Mouse (Mus musculus): ENCODE data around the gene Gigyf1. TPM values are rescaled to one million over a fixed set of nuclear protein-coding genes. Genes with fewer than 3 reads are reported as not detected.

The Gigyf1 gene
- polyA plus RNA-seq, 1 experiment = 24.4 TPM

DNA sequence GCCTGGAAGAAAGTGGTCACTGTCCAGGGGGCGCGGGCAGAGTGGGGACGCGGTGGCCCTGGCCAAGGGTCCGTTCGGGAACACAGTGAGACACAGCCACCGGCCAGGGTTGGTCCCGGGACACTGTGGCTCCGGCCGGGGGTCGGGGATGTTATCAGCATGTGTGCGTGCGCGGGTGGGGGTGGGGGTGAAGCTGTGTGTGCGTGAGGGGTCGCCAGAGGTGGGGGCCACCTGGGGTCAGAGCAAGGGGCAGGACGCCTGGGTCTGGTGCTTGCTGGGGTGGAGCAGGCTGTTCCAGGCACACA is 32.5 kb upstream of the Gigyf1 start:
- Histone ChIP-seq H3K4me1 (ENCODE audit: control insufficient read depth, insufficient read depth, low read length) (no peaks in the 10 kb centered on the region), H3K36me3 (ENCODE audit: control insufficient read depth, insufficient read depth, low read length) (no peaks in the 10 kb centered on the region), H3K27ac (ENCODE audit: insufficient read depth, low read depth, low read length) (no peak overlapping the region), H3K4me3 (ENCODE audit: insufficient read depth, low read depth, low read length) (no peak overlapping the region), H3K27me3 (replicated peaks; ENCODE audit: control insufficient read depth, insufficient read depth, low read length) (no peaks in the 10 kb centered on the region)
- no peak for DNase-seq
- TF ChIP-seq CTCF (conservative IDR thresholded peaks at IDR 0.05; ENCODE audit: insufficient read depth, insufficient read length, low read depth, low read length) (no peak), POLR2A (IDR thresholded peaks at IDR 0.05; ENCODE audit: low read depth, low read length) (no peak)
- WGBS = 6% methylated on average over 17 of the region's 17 CpGs

DNA sequence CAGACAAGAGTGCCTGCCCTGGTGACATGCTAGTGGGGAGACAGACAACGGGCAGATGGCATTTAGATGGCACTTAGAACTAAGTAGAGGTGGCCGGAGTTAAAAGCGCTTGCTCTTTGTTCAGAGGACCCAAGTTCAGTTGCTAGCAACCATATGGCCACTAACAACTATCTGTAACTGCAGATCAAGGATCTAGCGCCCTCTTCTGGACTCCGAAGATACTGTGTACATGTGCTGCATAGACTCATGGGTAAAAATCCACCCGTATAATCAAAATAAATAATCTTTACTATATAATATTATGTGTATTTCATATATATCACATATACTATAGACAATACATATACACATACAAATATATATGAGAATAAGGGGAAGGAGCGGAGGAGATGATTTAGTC is 30.7 kb upstream of the Gigyf1 start:
- TF ChIP-seq CTCF (conservative IDR thresholded peaks at IDR 0.05; ENCODE audit: insufficient read depth, insufficient read length, low read depth, low read length) = no peak
- no peak for TF ChIP-seq POLR2A (IDR thresholded peaks at IDR 0.05; ENCODE audit: low read depth, low read length)
- no peak overlapping the region for H3K4me3 ChIP-seq (ENCODE audit: insufficient read depth, low read depth, low read length)
- no peaks in the 10 kb centered on the region for H3K4me1 ChIP-seq (ENCODE audit: control insufficient read depth, insufficient read depth, low read length)
- no peak overlapping the region for H3K27ac ChIP-seq (ENCODE audit: insufficient read depth, low read depth, low read length)
- no peak for DNase-seq
- H3K36me3 ChIP-seq (ENCODE audit: control insufficient read depth, insufficient read depth, low read length) = no peaks in the 10 kb centered on the region
- WGBS = 87% methylated on average over 7 of the region's 7 CpGs
- H3K27me3 ChIP-seq (replicated peaks; ENCODE audit: control insufficient read depth, insufficient read depth, low read length) = no peaks in the 10 kb centered on the region

DNA sequence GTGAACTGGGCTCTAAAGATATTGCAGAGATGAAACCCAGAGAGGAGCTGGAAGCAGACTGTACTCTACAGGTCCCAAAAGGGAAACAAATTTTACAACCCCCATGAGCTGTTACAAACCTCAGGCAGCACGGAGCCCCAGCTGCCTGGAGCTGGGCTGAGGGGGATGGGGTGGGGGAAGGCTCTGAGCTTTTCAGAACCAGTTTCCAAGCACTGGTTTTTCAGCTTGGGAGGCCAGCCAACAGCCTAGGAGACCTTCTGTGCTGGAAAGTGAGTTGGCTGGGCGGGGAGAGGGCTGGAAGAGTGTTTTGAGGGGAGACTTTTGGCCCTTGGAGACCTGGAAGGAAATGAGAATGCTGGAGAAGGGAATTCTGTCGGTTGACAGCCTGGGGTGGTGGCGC is 26.8 kb upstream of the Gigyf1 start:
- H3K4me1 ChIP-seq (ENCODE audit: control insufficient read depth, insufficient read depth, low read length) = no peaks in the 10 kb centered on the region
- no peak overlapping the region for H3K4me3 ChIP-seq (ENCODE audit: insufficient read depth, low read depth, low read length)
- TF ChIP-seq POLR2A (IDR thresholded peaks at IDR 0.05; ENCODE audit: low read depth, low read length) (no peak), CTCF (conservative IDR thresholded peaks at IDR 0.05; ENCODE audit: insufficient read depth, insufficient read length, low read depth, low read length) (no peak)
- H3K36me3 ChIP-seq (ENCODE audit: control insufficient read depth, insufficient read depth, low read length) = no peaks in the 10 kb centered on the region
- no peak overlapping the region for H3K27ac ChIP-seq (ENCODE audit: insufficient read depth, low read depth, low read length)
- no peaks in the 10 kb centered on the region for H3K27me3 ChIP-seq (replicated peaks; ENCODE audit: control insufficient read depth, insufficient read depth, low read length)
- peak; percentile 67 for DNase-seq
- WGBS = 43% methylated on average over 4 of the region's 4 CpGs

DNA sequence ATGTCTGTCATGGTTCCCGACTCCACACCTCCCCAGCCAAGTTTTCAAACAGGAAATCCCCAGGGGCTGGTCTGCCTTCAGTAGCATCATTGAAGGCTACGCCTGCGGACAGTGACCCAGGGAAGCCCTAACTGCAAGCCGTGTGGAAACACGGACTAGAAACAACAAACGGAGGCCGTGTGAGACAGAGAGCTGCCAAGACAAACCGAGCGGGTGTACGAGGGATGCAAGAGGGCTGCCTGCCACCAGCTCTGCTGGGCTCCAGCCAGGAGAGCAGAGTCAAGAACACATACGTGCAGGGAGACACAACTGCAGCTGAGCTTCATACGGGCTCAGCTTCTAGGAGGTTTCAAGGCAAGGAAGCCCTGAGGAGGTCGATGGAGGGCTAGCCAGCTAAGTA is 24.5 kb upstream of the Gigyf1 start:
- no peak overlapping the region for H3K4me3 ChIP-seq (ENCODE audit: insufficient read depth, low read depth, low read length)
- H3K27me3 ChIP-seq (replicated peaks; ENCODE audit: control insufficient read depth, insufficient read depth, low read length) = no peaks in the 10 kb centered on the region
- 40% methylated on average over 13 of the region's 13 CpGs for WGBS
- no peak overlapping the region for H3K27ac ChIP-seq (ENCODE audit: insufficient read depth, low read depth, low read length)
- no peaks in the 10 kb centered on the region for H3K4me1 ChIP-seq (ENCODE audit: control insufficient read depth, insufficient read depth, low read length)
- no peak for TF ChIP-seq POLR2A (IDR thresholded peaks at IDR 0.05; ENCODE audit: low read depth, low read length)
- TF ChIP-seq CTCF (conservative IDR thresholded peaks at IDR 0.05; ENCODE audit: insufficient read depth, insufficient read length, low read depth, low read length) = no peak
- no peak for DNase-seq
- no peaks in the 10 kb centered on the region for H3K36me3 ChIP-seq (ENCODE audit: control insufficient read depth, insufficient read depth, low read length)

DNA sequence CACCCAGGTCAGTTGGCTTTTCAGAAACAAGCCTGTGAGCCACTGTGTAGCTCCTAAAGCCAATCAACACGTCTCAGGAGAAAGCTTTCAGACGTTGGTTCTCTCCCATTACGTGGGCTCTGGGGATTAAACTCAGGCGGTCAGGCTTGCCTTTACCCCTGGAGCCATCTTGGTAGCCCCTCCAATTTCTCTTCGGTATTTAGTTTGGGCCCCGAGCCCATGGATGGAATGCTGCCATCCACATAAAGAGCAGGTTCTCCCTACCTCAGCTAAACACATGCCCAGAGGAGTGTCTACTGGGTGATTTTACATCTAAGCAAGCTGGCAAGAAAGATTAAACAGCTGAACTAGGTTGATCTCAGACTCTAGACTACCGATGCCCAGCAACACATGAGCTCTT is 18.2 kb upstream of the Gigyf1 start:
- 88% methylated on average over 7 of the region's 7 CpGs for WGBS
- no peak for DNase-seq

DNA sequence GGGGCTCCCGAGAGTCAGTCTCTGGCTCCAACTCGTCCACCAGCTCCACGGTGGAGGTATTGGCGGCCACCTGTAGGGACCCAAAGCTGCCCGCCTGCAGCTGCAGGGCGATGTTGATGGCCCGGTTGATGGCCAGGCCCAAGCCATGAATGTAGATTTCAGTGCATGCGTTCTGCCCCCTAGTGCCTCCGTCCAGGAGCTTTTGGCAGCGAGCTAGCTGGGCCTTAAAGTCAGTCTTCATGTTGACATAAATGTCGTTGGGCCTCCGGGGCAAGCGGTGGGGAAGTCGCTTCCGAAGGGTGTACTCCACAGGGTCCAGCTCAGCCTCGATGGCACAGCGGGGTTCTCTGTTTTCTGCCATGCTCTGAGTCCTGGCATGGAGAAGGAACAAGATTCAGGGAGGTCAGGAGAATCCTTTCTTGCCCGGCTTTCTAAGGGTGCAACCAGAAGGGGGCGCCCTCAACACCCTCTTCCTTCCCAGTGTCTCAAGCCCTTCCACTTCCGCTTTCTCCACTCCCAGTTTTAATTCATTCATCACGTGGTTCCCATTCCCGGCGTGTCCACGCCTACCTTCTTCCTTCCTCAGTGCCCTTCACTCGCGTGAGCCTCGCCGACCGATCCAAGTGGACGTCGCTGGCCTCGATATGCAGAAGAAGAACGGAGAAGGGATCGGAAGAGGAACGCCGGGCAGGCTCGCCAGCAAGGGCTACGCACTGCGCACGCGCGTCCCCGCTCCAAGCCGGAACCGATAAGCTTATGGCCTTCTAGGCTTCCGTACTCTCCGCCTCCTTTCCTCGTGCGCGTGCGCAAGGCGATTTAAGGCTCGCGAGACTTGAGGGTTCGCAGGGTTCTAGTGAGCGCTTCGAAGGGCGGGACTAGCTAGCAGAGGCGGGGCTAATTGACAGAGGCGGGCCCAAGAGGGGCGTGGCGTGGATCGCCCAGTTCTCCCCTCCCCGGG is 16.4 kb upstream of the Gigyf1 start, which contains the start of gene Pop7:
Pop7 (minus strand) TSS at position 810 of the 958 bp plus-strand sequence.
- WGBS = under 1% methylated on average over 64 of the region's 64 CpGs
- Histone ChIP-seq H3K4me3 (ENCODE audit: insufficient read depth, low read depth, low read length) (peak within 1 kb of the TSS; percentile 88), H3K4me1 (ENCODE audit: control insufficient read depth, insufficient read depth, low read length) (no peaks in the 10 kb centered on the region), H3K27me3 (replicated peaks; ENCODE audit: control insufficient read depth, insufficient read depth, low read length) (no peaks in the 10 kb centered on the region), H3K27ac (ENCODE audit: insufficient read depth, low read depth, low read length) (peak within 1 kb of the TSS; percentile 98), H3K36me3 (ENCODE audit: control insufficient read depth, insufficient read depth, low read length) (no peaks in the 10 kb centered on the region)
- peak; percentile 100 for DNase-seq
- TF ChIP-seq CTCF (conservative IDR thresholded peaks at IDR 0.05; ENCODE audit: insufficient read depth, insufficient read length, low read depth, low read length) (peak; percentile 80), POLR2A (IDR thresholded peaks at IDR 0.05; ENCODE audit: low read depth, low read length) (peak; percentile 47)

More for the DNA sequence above, 18.2 kb upstream of the Gigyf1 start:
- no peak for TF ChIP-seq CTCF (conservative IDR thresholded peaks at IDR 0.05; ENCODE audit: insufficient read depth, insufficient read length, low read depth, low read length)
- no peak for TF ChIP-seq POLR2A (IDR thresholded peaks at IDR 0.05; ENCODE audit: low read depth, low read length)
- Histone ChIP-seq H3K36me3 (ENCODE audit: control insufficient read depth, insufficient read depth, low read length) (no peaks in the 10 kb centered on the region), H3K27me3 (replicated peaks; ENCODE audit: control insufficient read depth, insufficient read depth, low read length) (no peaks in the 10 kb centered on the region), H3K4me1 (ENCODE audit: control insufficient read depth, insufficient read depth, low read length) (no peaks in the 10 kb centered on the region), H3K27ac (ENCODE audit: insufficient read depth, low read depth, low read length) (no peak overlapping the region), H3K4me3 (ENCODE audit: insufficient read depth, low read depth, low read length) (no peak overlapping the region)

DNA sequence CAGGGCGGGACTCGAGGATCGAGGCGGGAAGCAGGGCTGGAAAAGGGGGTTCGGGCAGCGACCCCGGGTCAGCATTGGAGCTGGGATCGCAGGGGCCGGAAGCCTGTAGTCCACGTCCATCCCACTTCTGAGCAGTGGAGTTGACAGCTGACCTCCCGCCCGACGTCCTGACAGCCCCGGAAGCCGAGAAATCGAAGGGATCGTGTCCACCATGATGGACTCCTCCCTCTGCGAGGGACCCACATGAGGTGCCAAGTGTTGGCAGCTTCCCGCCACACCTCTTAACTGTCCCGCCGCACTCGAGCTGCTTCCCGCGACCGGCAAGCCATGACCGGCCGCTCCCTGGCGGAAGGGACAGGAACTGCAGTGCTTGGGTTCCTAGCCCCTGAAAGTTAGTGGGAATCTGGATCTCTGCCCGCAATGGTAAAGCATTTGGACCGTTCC is 15.7 kb upstream of the Gigyf1 start:
- under 1% methylated on average over 30 of the region's 30 CpGs for WGBS
- Histone ChIP-seq H3K4me3 (ENCODE audit: insufficient read depth, low read depth, low read length) (peak overlapping the region; percentile 73), H3K36me3 (ENCODE audit: control insufficient read depth, insufficient read depth, low read length) (no peaks in the 10 kb centered on the region), H3K27ac (ENCODE audit: insufficient read depth, low read depth, low read length) (peak overlapping the region; percentile 90), H3K27me3 (replicated peaks; ENCODE audit: control insufficient read depth, insufficient read depth, low read length) (no peaks in the 10 kb centered on the region), H3K4me1 (ENCODE audit: control insufficient read depth, insufficient read depth, low read length) (no peaks in the 10 kb centered on the region)
- TF ChIP-seq CTCF (conservative IDR thresholded peaks at IDR 0.05; ENCODE audit: insufficient read depth, insufficient read length, low read depth, low read length) (peak; percentile 82), POLR2A (IDR thresholded peaks at IDR 0.05; ENCODE audit: low read depth, low read length) (no peak)
- DNase-seq = peak; percentile 94

Data from kidney, adult 2 months (tissue).